In the genomic region with DNA sequence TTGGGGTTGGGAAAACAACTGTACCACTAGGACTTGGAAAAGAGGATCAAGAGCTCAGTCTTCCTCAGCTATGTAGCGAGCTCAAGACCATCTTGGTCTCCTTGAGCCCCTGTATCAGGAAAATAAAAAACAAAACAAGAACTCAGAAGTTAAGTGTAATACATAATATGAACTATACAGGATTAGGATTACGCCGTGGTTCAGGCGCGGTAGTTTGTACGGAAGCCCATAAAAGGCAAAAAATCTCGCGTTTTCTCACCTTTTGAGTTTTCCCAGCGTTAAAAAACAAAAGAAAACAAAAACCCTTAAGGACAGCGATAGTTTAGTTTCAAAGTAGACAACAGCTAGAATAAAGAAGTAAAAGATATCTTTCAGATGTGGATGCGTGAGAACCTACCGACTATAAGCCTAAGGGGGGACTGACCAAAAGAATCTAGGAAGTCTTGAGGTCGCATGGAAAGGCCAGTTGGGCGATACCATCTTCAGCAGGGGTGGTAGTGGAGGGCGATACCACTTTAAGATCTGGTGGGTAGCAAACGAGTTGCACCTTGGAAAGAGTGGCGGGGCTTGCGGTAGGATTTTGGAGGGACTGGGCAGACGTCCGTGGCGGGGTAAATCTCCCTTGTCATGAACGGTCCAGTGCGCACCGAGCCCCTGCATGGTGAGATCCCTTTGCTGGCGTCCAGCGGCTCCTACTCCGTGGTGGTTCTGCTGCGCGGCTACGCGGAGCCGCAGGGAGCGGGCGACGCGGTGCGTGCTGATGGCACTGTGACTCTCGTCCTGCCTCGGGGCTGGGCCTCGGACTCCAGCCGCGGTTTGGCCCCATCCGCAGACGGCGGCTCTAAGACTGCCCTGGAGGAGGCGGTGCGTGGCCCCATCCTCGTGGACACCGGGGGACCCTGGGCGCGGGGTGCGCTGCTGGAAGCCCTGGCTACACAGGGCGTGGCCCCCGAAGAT, we compare ENCODE assay signal across 8 mouse cellular contexts. TPM values are rescaled to one million over a fixed set of nuclear protein-coding genes. Genes with fewer than 3 reads are reported as not detected.
DNase-seq lines count a peak whose midpoint lies in the region; ATAC-seq and TF ChIP-seq lines count a peak whose summit lies in the region.

A gene (plus strand): TSS at position 544 of the 957 bp plus-strand sequence.

- peak within 1 kb of the TSS; percentile 87 for H3K27ac ChIP-seq in heart, embryonic 13.5 days (replicated peaks)
- H3K27ac ChIP-seq in liver, embryonic 14.5 days, result peak within 1 kb of the TSS; percentile 22; the same call in 1 of the 2 replicates
- H3K27ac ChIP-seq in neural tube, embryonic 11.5 days (ENCODE audit: low read depth, low read length), result peak within 1 kb of the TSS; percentile 76
- H3K27ac ChIP-seq in stomach, postnatal 0 days (replicated peaks), result peak within 1 kb of the TSS; percentile 89

- TF ChIP-seq CTCF in brain, embryonic 14.5 days (IDR thresholded peaks at IDR 0.05; ENCODE audit: borderline replicate concordance, extremely low read depth, insufficient read depth, insufficient read length), result no peak
- no peak for TF ChIP-seq CTCF in liver, embryonic 14.5 days (IDR thresholded peaks at IDR 0.05; ENCODE audit: low read depth)
- TF ChIP-seq CTCF in stomach, postnatal 0 days (IDR thresholded peaks at IDR 0.05; ENCODE audit: low read depth), result peak; percentile 10; the same call in 1 of the 2 replicates

- peaks cover 31% of the 10 kb centered on the region for H3K4me1 ChIP-seq in erythroblast, embryonic 14.5 days (ENCODE audit: control insufficient read depth)
- peaks cover 17% of the 10 kb centered on the region for H3K4me1 ChIP-seq in heart, embryonic 13.5 days
- H3K4me1 ChIP-seq in liver, embryonic 14.5 days (replicated peaks; ENCODE audit: control insufficient read depth in 2 of 2, insufficient read depth in 2 of 2, low read length in 1 of 2), result peaks cover 0 to 6% of the 10 kb centered on the region in 2 experiments; a peak in 3 of 4 replicates
- H3K4me1 ChIP-seq in neural tube, embryonic 11.5 days (ENCODE audit: control insufficient read depth, insufficient read depth, low read length), result peaks cover 4% of the 10 kb centered on the region; the same call in 1 of the 2 replicates
- peaks cover 3% of the 10 kb centered on the region for H3K4me1 ChIP-seq in stomach, postnatal 0 days (replicated peaks; ENCODE audit: control insufficient read depth, insufficient read depth)

- peak within 1 kb of the TSS; percentile 95 for H3K4me3 ChIP-seq in erythroblast, embryonic 14.5 days (replicated peaks)
- peak within 1 kb of the TSS; percentile 80 for H3K4me3 ChIP-seq in heart, embryonic 13.5 days
- H3K4me3 ChIP-seq in liver, embryonic 14.5 days (ENCODE audit: insufficient read depth in 1 of 2, low read depth in 2 of 2, low read length in 2 of 2), result peak within 1 kb of the TSS; percentile 74 to 81
- peak within 1 kb of the TSS; percentile 67 for H3K4me3 ChIP-seq in neural tube, embryonic 11.5 days (ENCODE audit: low read depth, low read length)
- H3K4me3 ChIP-seq in stomach, postnatal 0 days (ENCODE audit: low read depth, low read length), result peak within 1 kb of the TSS; percentile 70

- peak within 1 kb of the TSS; percentile 99 for H3K4me2 ChIP-seq in heart, embryonic 13.5 days
- peak within 1 kb of the TSS; percentile 82 for H3K4me2 ChIP-seq in liver, embryonic 14.5 days (ENCODE audit: low read depth)
- peak within 1 kb of the TSS; percentile 99 for H3K4me2 ChIP-seq in neural tube, embryonic 11.5 days (ENCODE audit: low read depth)
- peak within 1 kb of the TSS; percentile 95 for H3K4me2 ChIP-seq in stomach, postnatal 0 days (replicated peaks; ENCODE audit: low read depth)

- peak; percentile 78 for DNase-seq in CD4-positive helper T cell, adult 2 months (ENCODE audit: low read depth, low spot score)
- peak; percentile 96 for DNase-seq in brain, embryonic 14.5 days (ENCODE audit: low read depth)
- peak; percentile 89 for DNase-seq in kidney, postnatal 10 days
- peak; percentile 79 to 84 (median 82) for DNase-seq in liver, embryonic 14.5 days (ENCODE audit: low read depth in 3 of 3, low spot score in 3 of 3)
- peak; percentile 88 for DNase-seq in neural tube, embryonic 11.5 days (ENCODE audit: low spot score)
- peak; percentile 83 for DNase-seq in stomach, postnatal 0 days (ENCODE audit: low spot score)

- no peaks in the 10 kb centered on the region for H3K9me3 ChIP-seq in erythroblast, embryonic 14.5 days (ENCODE audit: control insufficient read depth, low read length)
- H3K9me3 ChIP-seq in heart, embryonic 13.5 days, result no peaks in the 10 kb centered on the region
- H3K9me3 ChIP-seq in liver, embryonic 14.5 days (ENCODE audit: control insufficient read depth, low read length), result no peaks in the 10 kb centered on the region
- no peaks in the 10 kb centered on the region for H3K9me3 ChIP-seq in neural tube, embryonic 11.5 days (ENCODE audit: control insufficient read depth, low read length)
- no peaks in the 10 kb centered on the region for H3K9me3 ChIP-seq in stomach, postnatal 0 days (ENCODE audit: control insufficient read depth, low read length)

- peak; percentile 64 for ATAC-seq in heart, embryonic 13.5 days (ENCODE audit: extremely low read depth, insufficient number of reproducible peaks, low FRiP score, low TSS enrichment)
- ATAC-seq in liver, embryonic 14.5 days (ENCODE audit: insufficient read depth), result peak; percentile 80
- peak; percentile 82 for ATAC-seq in neural tube, embryonic 11.5 days (ENCODE audit: insufficient read depth, low FRiP score, low TSS enrichment)
- peak; percentile 86 for ATAC-seq in stomach, postnatal 0 days (ENCODE audit: low FRiP score, low TSS enrichment)

- 7% methylated on average over 54 of the region's 54 CpGs for WGBS in heart, embryonic 13.5 days
- WGBS in liver, embryonic 14.5 days (ENCODE audit: insufficient replicate concordance), result 5% methylated on average over 54 of the region's 54 CpGs
- WGBS in neural tube, embryonic 11.5 days, result 8% methylated on average over 54 of the region's 54 CpGs
- WGBS in stomach, postnatal 0 days, result 5% methylated on average over 53 of the region's 54 CpGs

- peak; percentile 55; the same call in 1 of the 2 replicates for TF ChIP-seq POLR2A in brain, embryonic 14.5 days (IDR thresholded peaks at IDR 0.05; ENCODE audit: borderline replicate concordance, extremely low read depth, insufficient read depth, insufficient read length, poor library complexity, severe bottlenecking)

- peak within 1 kb of the TSS; percentile 92 for H3K9ac ChIP-seq in heart, embryonic 13.5 days
- peak within 1 kb of the TSS; percentile 83 for H3K9ac ChIP-seq in liver, embryonic 14.5 days (replicated peaks)
- peak within 1 kb of the TSS; percentile 86 for H3K9ac ChIP-seq in neural tube, embryonic 11.5 days (ENCODE audit: low read length)
- H3K9ac ChIP-seq in stomach, postnatal 0 days (ENCODE audit: low read length), result peak within 1 kb of the TSS; percentile 83

- H3K36me3 ChIP-seq in erythroblast, embryonic 14.5 days (ENCODE audit: control insufficient read depth), result peaks cover 33% of the 10 kb centered on the region
- H3K36me3 ChIP-seq in heart, embryonic 13.5 days, result peaks cover 39% of the 10 kb centered on the region
- H3K36me3 ChIP-seq in liver, embryonic 14.5 days (replicated peaks; ENCODE audit: control insufficient read depth, insufficient read depth, low read depth), result peaks cover 5% of the 10 kb centered on the region; the same call in 1 of the 2 replicates
- H3K36me3 ChIP-seq in neural tube, embryonic 11.5 days (ENCODE audit: control insufficient read depth, insufficient read depth, low read length), result no peaks in the 10 kb centered on the region; the same call in none of the 2 replicates
- H3K36me3 ChIP-seq in stomach, postnatal 0 days (ENCODE audit: control insufficient read depth, insufficient read depth, low read length), result no peaks in the 10 kb centered on the region

- H3K27me3 ChIP-seq in erythroblast, embryonic 14.5 days (ENCODE audit: control insufficient read depth), result no peaks in the 10 kb centered on the region
- H3K27me3 ChIP-seq in heart, embryonic 13.5 days (replicated peaks), result no peaks in the 10 kb centered on the region
- H3K27me3 ChIP-seq in liver, embryonic 14.5 days (ENCODE audit: control insufficient read depth, insufficient read depth, low read length), result no peaks in the 10 kb centered on the region
- no peaks in the 10 kb centered on the region for H3K27me3 ChIP-seq in neural tube, embryonic 11.5 days (ENCODE audit: control insufficient read depth, insufficient read depth, low read length)
- no peaks in the 10 kb centered on the region for H3K27me3 ChIP-seq in stomach, postnatal 0 days (ENCODE audit: control insufficient read depth, insufficient read depth, low read length)

- TF ChIP-seq EP300 in liver, embryonic 14.5 days (IDR thresholded peaks at IDR 0.05; ENCODE audit: low read depth), result peak; percentile 20; the same call in 1 of the 2 replicates
- no peak for TF ChIP-seq EP300 in stomach, postnatal 0 days (optimal IDR thresholded peaks at IDR 0.05)

RNA-seq across cellular contexts. Expression of the gene that starts here (rescaled TPM):
- 10.3 and 11.8 TPM in 2 replicates for polyA plus RNA-seq in brain, embryonic 14.5 days (2012; rRNA removed)
- polyA plus RNA-seq in erythroblast, embryonic 14.5 days (2012), result 0.12 and 0.31 TPM in 2 replicates
- 5.8 and 5.9 TPM in 2 replicates for polyA plus RNA-seq in heart, embryonic 13.5 days (2015; fragmentation: Nextera tagmentation; extraction: Ambion mirVana)
- polyA plus RNA-seq in liver, embryonic 14.5 days (2012; rRNA removed), result 1.8 and 2.2 TPM in 2 replicates
- 2.2 and 2.9 TPM in 2 replicates for polyA plus RNA-seq in liver, embryonic 14.5 days (2014; fragmentation: Nextera tagmentation; extraction: Ambion mirVana)
- polyA plus RNA-seq in neural tube, embryonic 11.5 days (2014; fragmentation: Nextera tagmentation; extraction: Ambion mirVana), result 10.2 and 10.8 TPM in 2 replicates
- polyA plus RNA-seq in stomach, postnatal 0 days (2015; fragmentation: Nextera tagmentation; extraction: Ambion mirVana), result 6.7 and 7.0 TPM in 2 replicates

Comparison
In these comparisons a context has a peak if more than half of its experiments do, and no peak if none do; other contexts are left out.
1. Peak in every context shown above with its lines: DNase-seq, ATAC-seq, H3K4me3 ChIP-seq and H3K27ac ChIP-seq.
2. H3K27ac ChIP-seq: peak in every context shown above with its lines; median percentile 89 in stomach, postnatal 0 days; 87 in heart, embryonic 13.5 days; 76 in neural tube, embryonic 11.5 days; 22 in liver, embryonic 14.5 days.